Mouse (Mus musculus): ENCODE data around the gene Podxl.

GRCm38 (mm10) chr6:31606429-31606828, 42.6 kb upstream of the Podxl start:
- TF ChIP-seq CTCF (IDR thresholded peaks at IDR 0.05; ENCODE audit: low read depth, low read length) (no peak), POLR2A (IDR thresholded peaks at IDR 0.05; ENCODE audit: borderline replicate concordance, low read depth, low read length) (no peak)
